Mouse (Mus musculus): Measurements from ENCODE around the gene Ajm1. TPM values are rescaled to one million over a fixed set of nuclear protein-coding genes. Genes with fewer than 3 reads are reported as not detected.
"Not testable (repeated sequence)": the region's sequence is repeated elsewhere in the genome, so short reads cannot be mapped to it uniquely, and the experiment has no call there.

Gene Ajm1
- total RNA-seq, 2 experiments from 2014 or later, result 0.10 to 0.46 TPM

GRCm38 (mm10) chr2:25565741-25566140 lies 15.8 kb downstream of the Ajm1 start:
- no peak for DNase-seq

DNA sequence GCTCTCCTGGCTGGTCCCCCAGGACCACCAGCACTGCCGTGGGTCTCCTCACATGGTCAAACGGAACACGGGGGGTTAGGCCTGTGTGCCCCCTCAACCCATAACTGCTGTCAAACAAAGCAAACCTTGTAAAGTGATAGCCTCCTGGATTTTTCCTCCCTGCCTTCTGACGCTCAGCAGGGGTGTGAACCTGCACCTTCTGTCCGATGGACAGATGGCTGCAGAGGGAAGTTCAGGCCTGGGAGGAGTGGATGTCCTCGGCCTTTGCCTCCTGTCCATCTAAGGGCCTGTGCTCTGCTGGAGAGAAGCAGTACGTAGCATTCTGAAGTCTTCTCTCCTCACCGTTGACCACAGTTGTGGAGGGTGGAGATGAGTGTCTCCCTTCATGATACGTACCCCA lies 19.6 kb downstream of the Ajm1 start:
- DNase-seq, result no peak

GRCm38 (mm10) chr2:25560551-25560950 lies 21.0 kb downstream of the Ajm1 start:
- no peak for DNase-seq

- no peak for DNase-seq
Measured at GRCm38 (mm10) chr2:25558774-25559173, 22.8 kb downstream of the Ajm1 start.

GRCm38 (mm10) chr2:25557964-25558360 lies 23.6 kb downstream of the Ajm1 start:
- DNase-seq, result no peak

DNA sequence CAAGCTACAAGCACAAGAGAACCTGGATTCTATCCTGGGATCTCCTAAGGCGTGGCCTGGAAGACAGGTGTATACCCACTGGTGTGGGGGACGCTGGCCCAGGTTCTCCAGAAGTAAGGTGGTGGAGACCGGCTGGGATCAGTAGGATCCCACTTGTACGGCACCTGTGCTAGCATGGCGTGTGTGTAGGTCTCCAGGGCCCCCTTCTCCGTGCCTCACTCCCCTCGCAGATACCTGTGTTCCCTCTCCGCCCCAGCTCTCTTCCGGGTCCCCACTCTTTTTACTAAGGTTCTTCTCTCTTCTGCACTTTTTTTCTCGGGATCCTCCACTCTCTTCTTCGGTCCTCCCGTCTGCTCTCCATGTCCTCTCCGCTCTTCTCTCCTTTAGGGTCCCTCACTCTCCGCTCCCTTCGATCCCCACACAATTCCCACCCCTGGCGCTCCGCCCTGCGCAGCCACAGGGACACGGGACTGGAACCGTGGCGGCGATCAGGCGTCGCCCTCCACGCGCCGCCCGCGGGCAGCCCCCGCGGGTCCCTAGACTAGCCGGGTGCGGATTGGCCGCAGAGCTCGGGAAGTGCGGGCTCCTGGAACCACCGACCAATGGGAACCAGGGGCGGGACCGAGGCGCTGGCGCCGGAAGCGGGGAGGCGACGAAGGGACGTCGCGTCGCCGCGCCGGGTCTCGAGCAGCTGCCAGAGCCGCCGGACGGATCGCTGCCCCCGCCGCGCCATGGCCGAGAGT lies 24.2 kb downstream of the Ajm1 start, which contains the start of gene Edf1:
Edf1 (plus strand) TSS at position 627 of the 743 bp plus-strand sequence.
- DNase-seq, result peak; percentile 95 to 98

DNA sequence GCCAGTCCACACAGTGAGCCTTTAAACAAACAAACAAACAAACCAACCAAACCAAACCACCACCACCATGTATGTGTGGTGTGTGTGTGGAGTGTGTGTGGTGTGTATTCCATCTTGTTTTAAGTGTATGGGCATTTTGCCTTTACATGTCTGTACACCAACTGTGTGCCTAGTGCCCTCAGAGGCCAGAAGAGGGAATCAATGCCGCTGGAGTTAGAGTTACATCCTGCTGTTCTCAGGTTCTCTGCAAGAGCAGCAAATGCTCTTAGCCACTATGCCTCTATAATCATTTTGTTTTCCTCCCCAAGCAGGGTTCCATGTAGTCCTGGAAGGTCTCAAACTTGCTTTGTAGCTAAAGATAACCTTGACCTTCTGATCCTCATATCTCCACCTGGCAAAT lies 25.3 kb downstream of the Ajm1 start:
- no peak for DNase-seq

DNA sequence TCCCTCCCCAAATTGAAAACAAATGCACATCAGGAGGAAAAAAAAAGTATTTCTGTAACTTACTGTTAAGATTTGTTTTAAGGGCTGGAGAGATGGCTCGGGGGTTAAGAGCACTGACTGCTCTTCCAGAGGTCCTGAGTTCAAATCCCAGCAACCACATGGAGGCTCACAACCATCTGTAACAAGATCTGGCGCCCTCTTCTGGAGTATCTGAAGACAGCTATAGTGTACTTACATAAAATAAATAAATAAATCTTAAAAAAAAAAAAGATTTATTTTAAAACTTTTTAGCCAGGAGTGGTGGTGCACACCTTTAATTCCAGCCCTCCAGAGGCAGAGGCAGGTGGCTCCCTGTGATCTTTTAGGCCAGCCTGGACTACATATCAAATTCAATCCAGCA lies 26.1 kb downstream of the Ajm1 start:
- not testable (repeated sequence) for DNase-seq

- not testable (repeated sequence) for DNase-seq
Measured at GRCm38 (mm10) chr2:25553171-25553786, 28.3 kb downstream of the Ajm1 start.

DNA sequence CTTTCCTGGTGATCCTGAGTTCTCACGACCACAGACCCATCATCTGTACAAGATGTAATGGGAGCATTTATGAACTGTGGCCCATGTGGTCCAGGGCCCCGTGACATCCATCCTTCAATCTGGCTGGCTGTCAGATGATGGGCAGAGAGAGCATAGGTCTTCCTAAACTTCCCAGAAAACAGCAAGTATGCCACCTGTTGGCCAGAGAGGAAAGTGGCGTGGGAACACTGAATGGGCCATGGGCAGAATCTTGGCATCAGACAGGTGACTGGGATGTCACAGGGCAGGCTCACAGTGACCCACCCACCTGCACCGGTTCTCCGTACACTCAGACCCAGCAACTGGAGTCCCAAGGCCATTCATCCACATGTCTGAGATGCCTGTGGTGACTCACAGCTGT lies 30.4 kb downstream of the Ajm1 start:
- peak; percentile 50 to 65 for DNase-seq

GRCm38 (mm10) chr2:25549021-25549991 lies 32.3 kb downstream of the Ajm1 start:
- DNase-seq, result peak in 1 of 2 experiments; percentile 54

GRCm38 (mm10) chr2:25546811-25547491 lies 34.6 kb downstream of the Ajm1 start, which contains the start of gene Traf2:
TSS of gene Traf2 (minus strand) at chr2:25546940.
- peak; percentile 100 for DNase-seq

DNA sequence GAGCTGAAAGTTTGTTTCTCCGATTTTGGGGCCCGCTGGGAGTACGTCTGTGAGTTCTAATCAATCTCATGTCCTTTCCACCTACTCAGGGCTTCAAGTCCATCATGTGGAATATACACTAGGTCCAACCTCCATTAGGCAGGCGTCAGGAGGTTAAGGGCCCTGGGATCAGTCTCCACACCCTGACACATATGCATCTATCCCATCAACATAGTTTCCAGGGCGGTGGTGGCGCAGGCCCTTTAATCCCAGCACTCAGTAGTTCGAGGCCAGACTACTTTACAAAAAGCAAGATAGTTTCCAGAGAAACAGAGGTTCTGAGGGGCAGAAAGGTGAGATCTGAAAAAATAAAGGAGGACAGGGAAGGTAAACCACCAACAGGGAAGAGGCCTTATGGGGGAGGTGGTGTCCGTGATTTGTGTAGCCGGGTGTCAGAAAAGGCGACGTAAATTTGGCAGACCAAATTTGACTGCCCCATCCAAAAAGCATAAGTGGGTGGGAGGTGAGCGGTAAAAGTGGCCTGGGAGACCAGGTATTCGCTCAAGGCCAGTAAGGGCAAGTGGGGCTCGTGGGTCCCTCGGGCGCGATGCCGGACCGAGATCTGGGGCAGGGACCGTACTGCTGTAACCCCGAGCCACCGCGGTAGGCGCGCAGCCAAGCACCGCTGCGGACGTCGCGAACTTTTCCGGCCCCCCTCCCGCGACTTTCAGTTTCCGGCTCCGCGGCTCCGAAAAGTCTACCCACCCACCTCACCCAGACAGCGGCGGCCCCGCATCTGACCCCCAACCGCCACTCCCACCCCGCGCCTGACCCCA lies 35.4 kb downstream of the Ajm1 start:
- DNase-seq, result peak in 1 of 2 experiments; percentile 21

GRCm38 (mm10) chr2:25541644-25542367 lies 39.8 kb downstream of the Ajm1 start:
- DNase-seq, result no peak

- DNase-seq, result peak; percentile 34 to 49
Measured at GRCm38 (mm10) chr2:25540541-25540948, 41.0 kb downstream of the Ajm1 start.

DNA sequence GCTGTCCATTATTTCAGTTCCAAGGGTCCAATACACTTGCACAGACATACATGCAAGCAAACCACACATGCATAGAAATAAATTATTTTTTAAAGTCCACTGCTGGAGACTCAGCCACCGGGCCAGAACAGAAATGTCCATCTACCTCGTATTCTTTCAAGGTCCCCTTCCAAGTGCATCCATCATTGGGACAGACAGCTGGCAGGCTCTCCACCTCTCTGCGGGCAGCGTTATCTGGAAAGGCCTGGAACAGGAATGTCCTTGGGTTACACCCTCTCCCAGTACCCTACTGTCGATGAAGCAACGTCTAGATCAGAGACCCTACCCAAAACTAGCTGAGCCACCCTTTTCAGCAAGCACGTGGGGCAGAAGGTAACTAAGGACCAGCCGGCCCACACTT lies 45.0 kb downstream of the Ajm1 start:
- DNase-seq, result peak; percentile 35 to 56

DNA sequence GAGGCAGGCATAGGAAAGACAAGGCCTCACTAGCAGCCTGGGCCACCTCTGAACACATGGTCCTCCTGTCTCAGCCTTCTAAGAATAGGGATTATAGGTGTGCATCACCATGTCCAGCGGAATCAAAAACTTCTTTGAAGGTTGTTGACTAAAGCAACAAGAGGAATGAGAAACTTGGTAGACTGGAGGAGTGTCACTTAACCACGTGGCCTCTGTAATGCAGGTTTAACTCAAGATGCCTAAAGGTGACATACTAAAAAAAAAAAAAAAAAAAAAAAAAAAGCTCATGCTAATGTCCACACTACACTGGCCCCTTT lies 46.7 kb downstream of the Ajm1 start:
- no peak for DNase-seq

GRCm38 (mm10) chr2:25534178-25534865 lies 47.2 kb downstream of the Ajm1 start:
- DNase-seq, result peak; percentile 87 to 93

GRCm38 (mm10) chr2:25533707-25534106 lies 47.9 kb downstream of the Ajm1 start:
- no peak for DNase-seq

Data from heart, adult 18-20 months (tissue).